Mouse (Mus musculus) stomach, embryonic 16.5 days (tissue): ENCODE measurements at regions not wholly inside any gene's neighbourhood (a gene's known extent, or its start where the extent isn't known, plus 50 kb on each side); places are given as distances from the start of the nearest gene placed in this dataset.

ENCODE experiments used
- ATAC-seq: fragments of 200-750 bp; cut with Nextera tagmentation; 2 replicates; pipeline ENCODE4 v1.8.0; 2017; ENCODE audit warnings: moderate number of reproducible peaks, moderate TSS enrichment; ENCODE audit not compliant: insufficient read depth, low FRiP score
- H3K27ac ChIP-seq: fragments of 300-500 bp; sonication (generic); 2 replicates; pipeline ENCODE4 v1.5.1; 2014; ENCODE audit warnings: low read length
- H3K27me3 ChIP-seq: fragments of 300-500 bp; sonication (generic); 2 replicates; pipeline ENCODE4 v1.6.1; 2014; ENCODE audit warnings: low read length, control low read depth, mixed read lengths; ENCODE audit not compliant: control insufficient read depth, insufficient read depth
- H3K36me3 ChIP-seq: fragments of 300-500 bp; sonication (generic); 2 replicates; pipeline ENCODE4 v1.6.1; 2014; ENCODE audit warnings: low read length; ENCODE audit not compliant: control insufficient read depth, insufficient read depth
- H3K4me1 ChIP-seq: fragments of 300-500 bp; sonication (generic); 2 replicates; pipeline ENCODE4 v1.6.1; 2014; ENCODE audit warnings: low read length, control low read depth, mixed read lengths; ENCODE audit not compliant: control insufficient read depth, insufficient read depth
- H3K4me2 ChIP-seq: fragments of 300-500 bp; sonication (generic); 2 replicates; pipeline ENCODE4 v1.6.1; 2014; ENCODE audit warnings: low read depth, low read length, mixed read lengths
- H3K4me3 ChIP-seq: fragments of 300-500 bp; sonication (generic); replicated peaks from 2 replicates; pipeline ENCODE4 v1.5.1; 2014; ENCODE audit warnings: mild to moderate bottlenecking, low read length
- H3K9ac ChIP-seq: fragments of 300-500 bp; sonication (generic); 2 replicates; pipeline ENCODE4 v1.6.1; 2014; ENCODE audit warnings: low read length
- H3K9me3 ChIP-seq: fragments of 300-500 bp; sonication (generic); replicated peaks from 2 replicates; pipeline ENCODE4 v1.6.1; 2016; ENCODE audit warnings: low read length, control low read depth; ENCODE audit not compliant: control insufficient read depth
- WGBS: fragments of 180-500 bp; shearing (Covaris S2); extraction: QIAGEN DNeasy Blood & Tissue Kit; methylation state at CpG from one replicate; pipeline ENCODE4 v1.1.7; 2014; 5-methylcytosine and 5-hydroxymethylcytosine counted together

GRCm38 (mm10) chr8:118137846-118138245 lies 145.7 kb upstream of the Cdh13 start:
- Histone ChIP-seq H3K9ac (no peak overlapping the region), H3K27ac (no peak overlapping the region), H3K27me3 (no peaks in the 10 kb centered on the region), H3K4me2 (no peak overlapping the region), H3K36me3 (no peaks in the 10 kb centered on the region), H3K9me3 (no peaks in the 10 kb centered on the region), H3K4me3 (no peak overlapping the region), H3K4me1 (no peaks in the 10 kb centered on the region)
- ATAC-seq, result no peak
- 67% methylated on average over 3 of the region's 3 CpGs for WGBS

- H3K4me3 ChIP-seq, result no peak overlapping the region
- 71% methylated on average over 7 of the region's 7 CpGs for WGBS
- no peak for ATAC-seq
- no peak overlapping the region for H3K4me2 ChIP-seq
- no peaks in the 10 kb centered on the region for H3K9me3 ChIP-seq
- H3K36me3 ChIP-seq, result no peaks in the 10 kb centered on the region
- no peaks in the 10 kb centered on the region for H3K27me3 ChIP-seq
- no peak overlapping the region for H3K9ac ChIP-seq
- H3K27ac ChIP-seq, result no peak overlapping the region
- H3K4me1 ChIP-seq, result no peaks in the 10 kb centered on the region
Measured at GRCm38 (mm10) chr8:118124993-118125392, 158.5 kb upstream of the Cdh13 start.

GRCm38 (mm10) chr8:118114253-118114652 lies 169.3 kb upstream of the Cdh13 start:
- H3K36me3 ChIP-seq, result no peaks in the 10 kb centered on the region
- H3K4me2 ChIP-seq, result no peak overlapping the region
- WGBS, result 74% methylated on average over 7 of the region's 8 CpGs
- no peaks in the 10 kb centered on the region for H3K9me3 ChIP-seq
- H3K9ac ChIP-seq, result no peak overlapping the region
- H3K27ac ChIP-seq, result no peak overlapping the region
- no peak for ATAC-seq
- H3K4me1 ChIP-seq, result no peaks in the 10 kb centered on the region
- no peaks in the 10 kb centered on the region for H3K27me3 ChIP-seq
- H3K4me3 ChIP-seq, result no peak overlapping the region

- Histone ChIP-seq H3K27me3 (no peaks in the 10 kb centered on the region; the same call in 1 of the 2 replicates), H3K9me3 (no peaks in the 10 kb centered on the region), H3K9ac (no peak overlapping the region), H3K36me3 (no peaks in the 10 kb centered on the region), H3K4me1 (peaks cover 3% of the 10 kb centered on the region; the same call in 1 of the 2 replicates), H3K4me3 (no peak overlapping the region), H3K27ac (no peak overlapping the region), H3K4me2 (no peak overlapping the region)
- 50% methylated on average over 14 of the region's 14 CpGs for WGBS
- no peak; the same call in 1 of the 2 replicates for ATAC-seq
Measured at GRCm38 (mm10) chr8:118104464-118105050, 179.0 kb upstream of the Cdh13 start.

- H3K27ac ChIP-seq, result no peak overlapping the region
- H3K4me1 ChIP-seq, result peaks cover 3% of the 10 kb centered on the region; the same call in 1 of the 2 replicates
- H3K4me2 ChIP-seq, result no peak overlapping the region
- no peaks in the 10 kb centered on the region for H3K36me3 ChIP-seq
- ATAC-seq, result no peak
- no peaks in the 10 kb centered on the region; the same call in 1 of the 2 replicates for H3K27me3 ChIP-seq
- H3K9ac ChIP-seq, result no peak overlapping the region
- WGBS, result 64% methylated on average over 8 of the region's 8 CpGs
- H3K4me3 ChIP-seq, result no peak overlapping the region
- H3K9me3 ChIP-seq, result no peaks in the 10 kb centered on the region
Measured at GRCm38 (mm10) chr8:118101346-118101745, 182.2 kb upstream of the Cdh13 start.

GRCm38 (mm10) chr8:118062736-118063135 lies 220.8 kb upstream of the Cdh13 start:
- 64% methylated on average over 5 of the region's 5 CpGs for WGBS

GRCm38 (mm10) chr8:118056781-118057180 lies 226.8 kb upstream of the Cdh13 start:
- ATAC-seq, result no peak
- WGBS, result 79% methylated on average over 6 of the region's 6 CpGs
- H3K27me3 ChIP-seq, result no peaks in the 10 kb centered on the region

More at GRCm38 (mm10) chr8:118062736-118063135, 220.8 kb upstream of the Cdh13 start:
- H3K27me3 ChIP-seq, result no peaks in the 10 kb centered on the region
- no peak overlapping the region for H3K27ac ChIP-seq
- H3K36me3 ChIP-seq, result no peaks in the 10 kb centered on the region
- no peaks in the 10 kb centered on the region for H3K9me3 ChIP-seq
- no peak overlapping the region for H3K4me3 ChIP-seq
- H3K4me1 ChIP-seq, result no peaks in the 10 kb centered on the region
- no peak overlapping the region for H3K4me2 ChIP-seq
- no peak overlapping the region for H3K9ac ChIP-seq
- ATAC-seq, result no peak

GRCm38 (mm10) chr8:118055536-118055935 lies 228.0 kb upstream of the Cdh13 start:
- no peak overlapping the region for H3K9ac ChIP-seq
- ATAC-seq, result no peak
- H3K4me3 ChIP-seq, result no peak overlapping the region
- no peak overlapping the region for H3K4me2 ChIP-seq
- no peaks in the 10 kb centered on the region for H3K36me3 ChIP-seq
- H3K27ac ChIP-seq, result no peak overlapping the region
- H3K9me3 ChIP-seq, result no peaks in the 10 kb centered on the region
- no peaks in the 10 kb centered on the region for H3K4me1 ChIP-seq
- 75% methylated on average over 5 of the region's 5 CpGs for WGBS
- no peaks in the 10 kb centered on the region for H3K27me3 ChIP-seq

More at GRCm38 (mm10) chr8:118056781-118057180, 226.8 kb upstream of the Cdh13 start:
- H3K4me3 ChIP-seq, result no peak overlapping the region
- no peaks in the 10 kb centered on the region for H3K36me3 ChIP-seq
- no peaks in the 10 kb centered on the region for H3K4me1 ChIP-seq
- no peak overlapping the region for H3K27ac ChIP-seq
- no peak overlapping the region for H3K9ac ChIP-seq
- H3K4me2 ChIP-seq, result no peak overlapping the region
- H3K9me3 ChIP-seq, result no peaks in the 10 kb centered on the region

- Histone ChIP-seq H3K4me1 (no peaks in the 10 kb centered on the region), H3K27me3 (no peaks in the 10 kb centered on the region), H3K36me3 (no peaks in the 10 kb centered on the region), H3K4me2 (no peak overlapping the region), H3K4me3 (no peak overlapping the region), H3K27ac (no peak overlapping the region), H3K9ac (no peak overlapping the region), H3K9me3 (no peaks in the 10 kb centered on the region)
- ATAC-seq, result no peak
- WGBS, result 86% methylated on average over 3 of the region's 3 CpGs
Measured at GRCm38 (mm10) chr8:118050386-118050785, 233.1 kb upstream of the Cdh13 start.
